Mouse (Mus musculus): ENCODE results near the gene Olfr94. TPM values are rescaled to one million over a fixed set of nuclear protein-coding genes. Genes with fewer than 3 reads are reported as not detected.
"Not testable (repeated sequence)": the region's sequence is repeated elsewhere in the genome, so short reads cannot be mapped to it uniquely, and the experiment has no call there.

Olfr94 gene
- polyA plus RNA-seq (2011; ENCODE audit: insufficient read depth, insufficient read length, low replicate concordance, missing spikeins), result not detected in 2 replicates

DNA sequence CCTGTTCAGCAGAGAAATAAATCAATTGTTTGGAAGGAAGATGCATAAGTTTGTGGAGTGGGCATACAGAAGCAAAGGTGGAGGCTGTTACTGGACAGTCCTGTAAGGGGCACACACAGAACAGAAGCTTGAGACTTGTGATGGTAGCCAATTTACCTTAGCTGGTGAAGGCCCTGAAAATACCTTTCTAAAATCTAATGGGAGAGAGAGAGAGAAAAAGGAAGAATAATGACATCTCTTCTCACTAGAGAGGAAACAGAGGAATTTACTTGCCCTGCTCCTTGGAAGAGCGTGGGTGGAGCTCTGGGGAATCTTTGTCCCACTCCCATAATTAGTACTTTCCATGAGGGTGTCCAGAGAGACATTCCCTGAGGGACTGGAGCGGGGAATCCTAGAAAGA lies at the start of gene Olfr94:
Olfr94 (minus strand) TSS at position 101 of the 400 bp plus-strand sequence.
- no peak within 1 kb of the TSS for H3K4me3 ChIP-seq (replicated peaks; ENCODE audit: control insufficient read depth, low read depth, low read length)
- H3K27ac ChIP-seq (ENCODE audit: control insufficient read depth, insufficient read depth, low read depth, low read length, poor library complexity), result no peak within 1 kb of the TSS
- 71% methylated on average over 2 of the region's 2 CpGs for WGBS
- H3K4me1 ChIP-seq (ENCODE audit: control insufficient read depth, insufficient read depth, low read length), result no peaks in the 10 kb centered on the region
- TF ChIP-seq POLR2A (IDR thresholded peaks at IDR 0.05; ENCODE audit: borderline replicate concordance, control insufficient read depth, low read depth, low read length) (no peak), CTCF (IDR thresholded peaks at IDR 0.05; ENCODE audit: control insufficient read depth, insufficient read depth, low read length) (no peak)

DNA sequence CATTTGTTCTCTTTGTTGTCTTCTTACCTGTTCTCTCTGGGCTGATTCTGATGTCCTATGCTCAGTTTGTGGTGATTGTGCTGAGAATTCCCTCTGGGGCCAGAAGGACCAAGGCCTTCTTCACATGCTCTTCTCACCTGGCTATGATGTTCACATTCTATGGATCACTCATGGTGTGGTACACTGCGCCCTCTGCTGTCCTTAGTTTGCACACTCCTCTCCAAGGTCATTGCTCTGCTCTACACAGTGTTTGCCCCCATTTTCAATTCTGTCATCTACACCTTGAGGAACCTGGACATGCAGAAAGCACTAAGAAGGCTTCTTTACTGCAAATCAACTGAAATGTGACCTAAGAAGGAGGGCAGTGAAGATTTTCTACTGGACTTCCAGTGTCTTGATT lies 49.8 kb upstream of the Olfr94 start:
- H3K27ac ChIP-seq (ENCODE audit: control insufficient read depth, insufficient read depth, low read depth, low read length, poor library complexity), result no peak overlapping the region

DNA sequence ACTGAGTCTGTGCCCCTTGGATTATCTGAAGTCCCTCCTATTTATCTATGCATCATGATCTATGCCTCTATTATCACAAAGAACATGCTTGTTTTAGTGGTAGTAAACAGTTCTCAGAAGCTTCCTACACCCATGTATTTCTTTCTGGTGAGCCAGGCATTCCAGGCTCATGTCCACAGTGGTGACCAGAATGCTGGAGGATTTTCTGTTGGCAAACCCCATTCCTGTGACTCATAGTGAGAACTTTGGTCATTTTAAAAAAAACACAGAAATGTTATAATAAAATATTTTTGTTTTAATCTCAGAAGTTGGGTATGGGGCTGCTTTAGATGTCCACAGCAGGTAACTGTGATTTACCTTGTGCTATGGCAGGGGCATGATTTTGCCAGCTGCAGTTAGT lies 48.7 kb upstream of the Olfr94 start:
- no peak for TF ChIP-seq POLR2A (IDR thresholded peaks at IDR 0.05; ENCODE audit: borderline replicate concordance, control insufficient read depth, low read depth, low read length)
- no peak for TF ChIP-seq CTCF (IDR thresholded peaks at IDR 0.05; ENCODE audit: control insufficient read depth, insufficient read depth, low read length)
- no peaks in the 10 kb centered on the region for H3K4me1 ChIP-seq (ENCODE audit: control insufficient read depth, insufficient read depth, low read length)
- H3K4me3 ChIP-seq (replicated peaks; ENCODE audit: control insufficient read depth, low read depth, low read length), result no peak overlapping the region
- no peak overlapping the region for H3K27ac ChIP-seq (ENCODE audit: control insufficient read depth, insufficient read depth, low read depth, low read length, poor library complexity)

More for the DNA sequence above, 49.8 kb upstream of the Olfr94 start:
- H3K4me3 ChIP-seq (replicated peaks; ENCODE audit: control insufficient read depth, low read depth, low read length), result no peak overlapping the region
- no peak for TF ChIP-seq POLR2A (IDR thresholded peaks at IDR 0.05; ENCODE audit: borderline replicate concordance, control insufficient read depth, low read depth, low read length)
- TF ChIP-seq CTCF (IDR thresholded peaks at IDR 0.05; ENCODE audit: control insufficient read depth, insufficient read depth, low read length), result peak; percentile 42
- H3K4me1 ChIP-seq (ENCODE audit: control insufficient read depth, insufficient read depth, low read length), result no peaks in the 10 kb centered on the region
- 24% methylated on average over 1 of the region's 1 CpGs for WGBS

DNA sequence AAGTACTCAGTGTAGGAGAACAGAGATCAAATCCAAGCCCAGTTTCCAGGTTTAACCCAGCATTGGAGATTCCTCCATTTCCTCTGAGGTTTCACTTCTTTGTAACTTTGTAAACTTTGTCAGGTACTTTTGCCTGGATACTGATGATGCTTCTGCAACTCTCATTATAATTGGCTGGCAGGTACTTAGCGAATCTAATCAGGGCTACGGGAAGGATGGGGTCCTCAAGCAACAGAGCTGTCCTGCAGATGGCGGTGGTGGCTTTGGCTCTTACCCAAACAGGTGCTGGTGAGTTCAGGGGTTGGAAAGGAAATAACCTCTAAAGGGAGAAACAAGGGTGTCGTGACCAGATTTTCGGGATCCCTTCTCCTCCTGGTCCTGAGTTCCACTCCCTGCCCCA lies 45.9 kb upstream of the Olfr94 start:
- Histone ChIP-seq H3K27ac (ENCODE audit: control insufficient read depth, insufficient read depth, low read depth, low read length, poor library complexity) (no peak overlapping the region), H3K4me3 (replicated peaks; ENCODE audit: control insufficient read depth, low read depth, low read length) (no peak overlapping the region), H3K4me1 (ENCODE audit: control insufficient read depth, insufficient read depth, low read length) (no peaks in the 10 kb centered on the region)
- WGBS, result 10% methylated on average over 5 of the region's 5 CpGs
- TF ChIP-seq CTCF (IDR thresholded peaks at IDR 0.05; ENCODE audit: control insufficient read depth, insufficient read depth, low read length) (peak; percentile 14; the same call in 1 of the 2 replicates), POLR2A (IDR thresholded peaks at IDR 0.05; ENCODE audit: borderline replicate concordance, control insufficient read depth, low read depth, low read length) (no peak)

GRCm38 (mm10) chr17:37242198-37242597 lies 41.4 kb upstream of the Olfr94 start:
- TF ChIP-seq POLR2A (IDR thresholded peaks at IDR 0.05; ENCODE audit: borderline replicate concordance, control insufficient read depth, low read depth, low read length) (no peak), CTCF (IDR thresholded peaks at IDR 0.05; ENCODE audit: control insufficient read depth, insufficient read depth, low read length) (no peak)
- Histone ChIP-seq H3K4me3 (replicated peaks; ENCODE audit: control insufficient read depth, low read depth, low read length) (no peak overlapping the region), H3K4me1 (ENCODE audit: control insufficient read depth, insufficient read depth, low read length) (no peaks in the 10 kb centered on the region), H3K27ac (ENCODE audit: control insufficient read depth, insufficient read depth, low read depth, low read length, poor library complexity) (no peak overlapping the region)
- 46% methylated on average over 3 of the region's 3 CpGs for WGBS

DNA sequence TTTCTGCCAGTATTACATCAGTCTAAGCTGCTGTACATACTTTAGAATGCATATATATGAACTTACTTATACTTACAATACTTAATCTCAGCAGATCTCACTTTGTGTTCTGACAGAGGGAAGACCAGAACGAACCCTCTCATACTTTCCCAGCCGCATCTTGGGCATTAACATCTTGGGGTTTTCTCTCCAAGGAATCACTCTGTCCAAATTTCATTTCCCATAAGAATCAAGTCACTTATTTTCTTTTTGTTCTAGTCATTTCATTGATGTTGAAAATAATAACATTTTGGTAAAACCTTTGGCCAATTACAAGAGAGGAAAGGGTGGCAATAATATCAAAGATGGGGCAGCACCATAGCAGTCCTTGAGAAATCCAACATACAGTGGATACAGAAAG lies 36.4 kb upstream of the Olfr94 start, which contains the start of gene Olfr97:
Olfr97 (minus strand) TSS at position 101 of the 400 bp plus-strand sequence.
- not testable (repeated sequence) for H3K4me3 ChIP-seq (replicated peaks; ENCODE audit: control insufficient read depth, low read depth, low read length); H3K27ac ChIP-seq (ENCODE audit: control insufficient read depth, insufficient read depth, low read depth, low read length, poor library complexity); H3K4me1 ChIP-seq (ENCODE audit: control insufficient read depth, insufficient read depth, low read length)
- 79% methylated on average over 2 of the region's 2 CpGs for WGBS

- no peaks in the 10 kb centered on the region for H3K4me1 ChIP-seq (ENCODE audit: control insufficient read depth, insufficient read depth, low read length)
- H3K4me3 ChIP-seq (replicated peaks; ENCODE audit: control insufficient read depth, low read depth, low read length), result no peak overlapping the region
- WGBS, result 23% methylated on average over 1 of the region's 1 CpGs
- TF ChIP-seq CTCF (IDR thresholded peaks at IDR 0.05; ENCODE audit: control insufficient read depth, insufficient read depth, low read length), result no peak
- no peak for TF ChIP-seq POLR2A (IDR thresholded peaks at IDR 0.05; ENCODE audit: borderline replicate concordance, control insufficient read depth, low read depth, low read length)
- no peak overlapping the region for H3K27ac ChIP-seq (ENCODE audit: control insufficient read depth, insufficient read depth, low read depth, low read length, poor library complexity)
These were observed 21.1 kb upstream of the Olfr94 start for GRCm38 (mm10) chr17:37221879-37222278.

GRCm38 (mm10) chr17:37219846-37220245 lies 19.1 kb upstream of the Olfr94 start, which contains the start of gene Olfr96:
TSS of gene Olfr96 (plus strand) at chr17:37220146.
- H3K4me1 ChIP-seq (ENCODE audit: control insufficient read depth, insufficient read depth, low read length), result no peaks in the 10 kb centered on the region
- H3K4me3 ChIP-seq (replicated peaks; ENCODE audit: control insufficient read depth, low read depth, low read length), result no peak within 1 kb of the TSS
- TF ChIP-seq CTCF (IDR thresholded peaks at IDR 0.05; ENCODE audit: control insufficient read depth, insufficient read depth, low read length) (no peak), POLR2A (IDR thresholded peaks at IDR 0.05; ENCODE audit: borderline replicate concordance, control insufficient read depth, low read depth, low read length) (no peak)
- 46% methylated on average over 4 of the region's 4 CpGs for WGBS
- no peak within 1 kb of the TSS for H3K27ac ChIP-seq (ENCODE audit: control insufficient read depth, insufficient read depth, low read depth, low read length, poor library complexity)

DNA sequence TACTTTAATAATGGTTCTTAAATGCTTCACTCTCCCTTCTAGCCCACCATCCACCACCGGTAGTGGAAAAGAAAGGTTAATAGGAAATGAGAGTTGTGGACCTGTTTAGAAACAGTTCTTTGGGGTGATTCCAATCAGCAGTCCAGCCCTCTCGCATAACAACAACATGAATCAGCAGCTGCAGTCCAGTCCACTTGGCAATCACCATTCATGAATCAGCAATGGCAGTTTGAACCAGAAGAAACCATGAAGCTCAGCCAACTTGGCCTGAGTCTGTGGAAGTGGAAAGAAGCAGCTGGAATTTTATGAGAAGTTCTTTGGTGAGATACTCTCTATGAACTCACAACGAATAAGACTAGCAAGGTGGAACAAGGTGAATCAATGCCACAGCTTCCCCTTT lies 17.7 kb upstream of the Olfr94 start:
- H3K27ac ChIP-seq (ENCODE audit: control insufficient read depth, insufficient read depth, low read depth, low read length, poor library complexity), result no peak overlapping the region
- TF ChIP-seq CTCF (IDR thresholded peaks at IDR 0.05; ENCODE audit: control insufficient read depth, insufficient read depth, low read length) (no peak), POLR2A (IDR thresholded peaks at IDR 0.05; ENCODE audit: borderline replicate concordance, control insufficient read depth, low read depth, low read length) (no peak)
- H3K4me3 ChIP-seq (replicated peaks; ENCODE audit: control insufficient read depth, low read depth, low read length), result no peak overlapping the region
- 61% methylated on average over 3 of the region's 3 CpGs for WGBS
- no peaks in the 10 kb centered on the region for H3K4me1 ChIP-seq (ENCODE audit: control insufficient read depth, insufficient read depth, low read length)
